Mouse (Mus musculus): ENCODE measurements around the gene 9130019O22Rik. TPM values are rescaled to one million over a fixed set of nuclear protein-coding genes. Genes with fewer than 3 reads are reported as not detected.
"Not testable (repeated sequence)": the region's sequence is repeated elsewhere in the genome, so short reads cannot be mapped to it uniquely, and the experiment has no call there.

9130019O22Rik gene
- polyA plus RNA-seq, 1 experiment, result 0.34 TPM

- peaks cover 6% of the 10 kb centered on the region for H3K79me2 ChIP-seq (ENCODE audit: control insufficient read depth, insufficient read depth)
- peak overlapping the region; percentile 84 for H3K4me2 ChIP-seq (ENCODE audit: low read depth)
- no peaks in the 10 kb centered on the region for H3K27me3 ChIP-seq (ENCODE audit: control insufficient read depth, insufficient read depth, insufficient read length)
- peak overlapping the region; percentile 62 for H3K4me3 ChIP-seq
- TF ChIP-seq POLR2AphosphoS2 (IDR thresholded peaks at IDR 0.05; ENCODE audit: insufficient read length, low read depth), result peak; percentile 77
- peak in 1 of 3 experiments; percentile 6 for TF ChIP-seq MYOD1 (IDR thresholded peaks at IDR 0.05; ENCODE audit: control insufficient read depth in 1 of 3, insufficient read length in 2 of 3, low read depth in 2 of 3)
- peak; percentile 86 for TF ChIP-seq POLR2A (IDR thresholded peaks at IDR 0.05; ENCODE audit: insufficient read length, low read depth)
- no peak for TF ChIP-seq USF1 (IDR thresholded peaks at IDR 0.05; ENCODE audit: low read depth)
- H3ac ChIP-seq (ENCODE audit: control insufficient read depth, insufficient read length), result peak overlapping the region; percentile 93
- H3K36me3 ChIP-seq (ENCODE audit: control insufficient read depth, insufficient read depth), result no peaks in the 10 kb centered on the region
Measured at GRCm38 (mm10) chr7:127345092-127345491, 41.9 kb downstream of the 9130019O22Rik start.

GRCm38 (mm10) chr7:127344371-127344770 is 42.6 kb downstream of the 9130019O22Rik start:
- no peaks in the 10 kb centered on the region for H3K36me3 ChIP-seq (ENCODE audit: control insufficient read depth, insufficient read depth)
- peaks cover 6% of the 10 kb centered on the region for H3K79me2 ChIP-seq (ENCODE audit: control insufficient read depth, insufficient read depth)
- peak overlapping the region; percentile 62 for H3K4me3 ChIP-seq
- H3K4me2 ChIP-seq (ENCODE audit: low read depth), result peak overlapping the region; percentile 84
- H3K27me3 ChIP-seq (ENCODE audit: control insufficient read depth, insufficient read depth, insufficient read length), result no peaks in the 10 kb centered on the region
- TF ChIP-seq REST (IDR thresholded peaks at IDR 0.05; ENCODE audit: insufficient read depth, insufficient read length), result no peak
- TF ChIP-seq E2F4 (IDR thresholded peaks at IDR 0.05; ENCODE audit: insufficient read depth), result no peak
- peak overlapping the region; percentile 93 for H3ac ChIP-seq (ENCODE audit: control insufficient read depth, insufficient read length)

- peaks cover 6% of the 10 kb centered on the region for H3K79me2 ChIP-seq (ENCODE audit: control insufficient read depth, insufficient read depth)
- no peaks in the 10 kb centered on the region for H3K36me3 ChIP-seq (ENCODE audit: control insufficient read depth, insufficient read depth)
- no peak for TF ChIP-seq TCF3 (IDR thresholded peaks at IDR 0.05; ENCODE audit: insufficient read length, low read depth)
- TF ChIP-seq USF1 (IDR thresholded peaks at IDR 0.05; ENCODE audit: low read depth), result no peak
- TF ChIP-seq CEBPB (IDR thresholded peaks at IDR 0.05; ENCODE audit: insufficient read depth, poor library complexity, severe bottlenecking), result no peak
- no peak for TF ChIP-seq POLR2AphosphoS2 (IDR thresholded peaks at IDR 0.05; ENCODE audit: insufficient read length, low read depth)
- peak in 1 of 3 experiments; percentile 13 for TF ChIP-seq MYOD1 (IDR thresholded peaks at IDR 0.05; ENCODE audit: control insufficient read depth in 1 of 3, insufficient read length in 2 of 3, low read depth in 2 of 3)
- no peak for TF ChIP-seq TCF12 (IDR thresholded peaks at IDR 0.05; ENCODE audit: insufficient read depth, poor library complexity, severe bottlenecking)
- no peak for TF ChIP-seq REST (IDR thresholded peaks at IDR 0.05; ENCODE audit: insufficient read depth, insufficient read length)
- TF ChIP-seq POLR2A (IDR thresholded peaks at IDR 0.05; ENCODE audit: insufficient read length, low read depth), result no peak
- TF ChIP-seq MAX (IDR thresholded peaks at IDR 0.05; ENCODE audit: low read depth), result no peak
- TF ChIP-seq E2F4 (IDR thresholded peaks at IDR 0.05; ENCODE audit: insufficient read depth), result no peak
- peak in 1 of 3 experiments; percentile 4 for TF ChIP-seq MYOG (IDR thresholded peaks at IDR 0.05; ENCODE audit: control insufficient read depth in 1 of 3, insufficient read depth in 1 of 3, insufficient read length in 2 of 3, low read depth in 2 of 3)
- TF ChIP-seq SRF (IDR thresholded peaks at IDR 0.05; ENCODE audit: control insufficient read depth, insufficient read length, low read depth), result no peak
- H3K4me3 ChIP-seq, result peak overlapping the region; percentile 62
- H3ac ChIP-seq (ENCODE audit: control insufficient read depth, insufficient read length), result no peak overlapping the region
- no peaks in the 10 kb centered on the region for H3K27me3 ChIP-seq (ENCODE audit: control insufficient read depth, insufficient read depth, insufficient read length)
- H3K4me2 ChIP-seq (ENCODE audit: low read depth), result no peak overlapping the region
Measured at GRCm38 (mm10) chr7:127343351-127344019, 43.5 kb downstream of the 9130019O22Rik start.

- no peak overlapping the region for H3K4me2 ChIP-seq (ENCODE audit: low read depth)
- no peak overlapping the region for H3K4me3 ChIP-seq
- no peaks in the 10 kb centered on the region for H3K27me3 ChIP-seq (ENCODE audit: control insufficient read depth, insufficient read depth, insufficient read length)
- TF ChIP-seq CEBPB (IDR thresholded peaks at IDR 0.05; ENCODE audit: insufficient read depth, poor library complexity, severe bottlenecking), result no peak
- no peak overlapping the region for H3ac ChIP-seq (ENCODE audit: control insufficient read depth, insufficient read length)
- no peaks in the 10 kb centered on the region for H3K36me3 ChIP-seq (ENCODE audit: control insufficient read depth, insufficient read depth)
- peaks cover 6% of the 10 kb centered on the region for H3K79me2 ChIP-seq (ENCODE audit: control insufficient read depth, insufficient read depth)
Measured at GRCm38 (mm10) chr7:127342888-127343287, 44.1 kb downstream of the 9130019O22Rik start.

GRCm38 (mm10) chr7:127342332-127342731 is 44.6 kb downstream of the 9130019O22Rik start:
- H3K27me3 ChIP-seq (ENCODE audit: control insufficient read depth, insufficient read depth, insufficient read length), result no peaks in the 10 kb centered on the region
- H3ac ChIP-seq (ENCODE audit: control insufficient read depth, insufficient read length), result no peak overlapping the region
- H3K4me2 ChIP-seq (ENCODE audit: low read depth), result no peak overlapping the region
- H3K79me2 ChIP-seq (ENCODE audit: control insufficient read depth, insufficient read depth), result peaks cover 6% of the 10 kb centered on the region
- no peak overlapping the region for H3K4me3 ChIP-seq
- no peaks in the 10 kb centered on the region for H3K36me3 ChIP-seq (ENCODE audit: control insufficient read depth, insufficient read depth)
- TF ChIP-seq POLR2A (IDR thresholded peaks at IDR 0.05; ENCODE audit: insufficient read length, low read depth), result no peak
- no peak for TF ChIP-seq TCF3 (IDR thresholded peaks at IDR 0.05; ENCODE audit: insufficient read length, low read depth)
- TF ChIP-seq SRF (IDR thresholded peaks at IDR 0.05; ENCODE audit: control insufficient read depth, insufficient read length, low read depth), result no peak
- TF ChIP-seq E2F4 (IDR thresholded peaks at IDR 0.05; ENCODE audit: insufficient read depth), result no peak
- TF ChIP-seq POLR2AphosphoS2 (IDR thresholded peaks at IDR 0.05; ENCODE audit: insufficient read length, low read depth), result no peak
- TF ChIP-seq USF1 (IDR thresholded peaks at IDR 0.05; ENCODE audit: low read depth), result no peak
- TF ChIP-seq MYOD1 (IDR thresholded peaks at IDR 0.05; ENCODE audit: control insufficient read depth in 1 of 3, insufficient read length in 2 of 3, low read depth in 2 of 3), result no peak
- TF ChIP-seq REST (IDR thresholded peaks at IDR 0.05; ENCODE audit: insufficient read depth, insufficient read length), result no peak
- no peak for TF ChIP-seq MYOG (IDR thresholded peaks at IDR 0.05; ENCODE audit: control insufficient read depth in 1 of 3, insufficient read depth in 1 of 3, insufficient read length in 2 of 3, low read depth in 2 of 3)
- TF ChIP-seq MAX (IDR thresholded peaks at IDR 0.05; ENCODE audit: low read depth), result no peak
- TF ChIP-seq CEBPB (IDR thresholded peaks at IDR 0.05; ENCODE audit: insufficient read depth, poor library complexity, severe bottlenecking), result no peak
- no peak for TF ChIP-seq TCF12 (IDR thresholded peaks at IDR 0.05; ENCODE audit: insufficient read depth, poor library complexity, severe bottlenecking)

- not testable (repeated sequence) for H3K4me2 ChIP-seq (ENCODE audit: low read depth); H3K36me3 ChIP-seq (ENCODE audit: control insufficient read depth, insufficient read depth); H3K79me2 ChIP-seq (ENCODE audit: control insufficient read depth, insufficient read depth); H3K27me3 ChIP-seq (ENCODE audit: control insufficient read depth, insufficient read depth, insufficient read length); H3ac ChIP-seq (ENCODE audit: control insufficient read depth, insufficient read length); H3K4me3 ChIP-seq
Measured at GRCm38 (mm10) chr7:127341861-127342260, 45.1 kb downstream of the 9130019O22Rik start.

All from myocyte (in vitro differentiated cells).